Comparison of ENCODE assay signal across 8 mouse cellular contexts in the genomic region with DNA sequence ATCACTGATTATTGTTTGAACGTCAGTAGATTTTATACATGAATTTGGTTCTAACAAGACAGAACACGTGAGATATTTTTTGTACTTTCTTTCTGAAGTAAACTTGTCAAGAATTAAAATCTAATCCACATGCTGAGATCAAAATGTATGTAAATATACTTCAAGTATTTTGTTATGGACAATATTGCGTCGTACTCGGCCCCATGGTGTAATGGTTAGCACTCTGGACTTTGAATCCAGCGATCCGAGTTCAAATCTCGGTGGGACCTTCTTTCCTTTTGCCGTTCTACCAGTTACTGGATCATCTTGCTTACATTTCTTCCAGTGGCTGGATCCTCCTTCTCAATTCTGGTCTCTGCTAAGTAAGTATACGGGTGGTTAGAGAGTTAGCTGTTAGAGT. TPM values are rescaled to one million over a fixed set of nuclear protein-coding genes. Genes with fewer than 3 reads are reported as not detected.
DNase-seq lines count a peak whose midpoint lies in the region; ATAC-seq and TF ChIP-seq lines count a peak whose summit lies in the region.

No protein-coding gene starts in this region.

- peak; percentile 48 for ATAC-seq in frontal cortex, adult (ENCODE audit: low TSS enrichment)
- ATAC-seq in neural tube, embryonic 15.5 days (ENCODE audit: low FRiP score): peak; percentile 51

- H3K4me1 ChIP-seq in MEL (ENCODE audit: control insufficient read depth in 1 of 2, insufficient read depth in 2 of 2, low read length in 2 of 2): peaks cover 2 to 12% of the 10 kb centered on the region in 2 experiments
- H3K4me1 ChIP-seq in hindbrain, embryonic 10.5 days (replicated peaks): peaks cover 6% of the 10 kb centered on the region; the same call in 1 of the 2 replicates
- H3K4me1 ChIP-seq in lung, adult 2 months (ENCODE audit: control insufficient read depth, insufficient read depth, low read length): no peaks in the 10 kb centered on the region; the same call in 1 of the 2 replicates
- H3K4me1 ChIP-seq in neural tube, embryonic 15.5 days: peaks cover 13% of the 10 kb centered on the region

- no peaks in the 10 kb centered on the region for H3K79me2 ChIP-seq in MEL (ENCODE audit: control insufficient read depth, insufficient read depth, low read length, poor library complexity)

- H3K4me3 ChIP-seq in MEL (ENCODE audit: control insufficient read depth in 1 of 2, insufficient read depth in 1 of 2, low read depth in 2 of 2, low read length in 2 of 2): peak overlapping the region; percentile 25 to 52
- H3K4me3 ChIP-seq in hindbrain, embryonic 10.5 days: peak overlapping the region; percentile 58
- H3K4me3 ChIP-seq in lung, adult 2 months (replicated peaks; ENCODE audit: extremely low read depth, low read depth, low read length): peak overlapping the region; percentile 54
- peak overlapping the region; percentile 36 for H3K4me3 ChIP-seq in neural tube, embryonic 15.5 days (replicated peaks)

- DNase-seq in MEL (ENCODE audit: low read depth, low spot score): peak; percentile 87
- DNase-seq in cerebellum, adult 9-10 months: peak; percentile 86
- peak; percentile 77 for DNase-seq in hindbrain, embryonic 10.5 days (ENCODE audit: low spot score)
- DNase-seq in layer of hippocampus, adult 8-10 months (ENCODE audit: low spot score in 2 of 2): peak; percentile 68 to 87
- peak; percentile 72 for DNase-seq in lung, adult 2 months
- DNase-seq in thymus, postnatal 14 days: peak; percentile 78

- no peak overlapping the region for H3K27ac ChIP-seq in MEL (ENCODE audit: control insufficient read depth, low read depth, low read length)
- no peak overlapping the region for H3K27ac ChIP-seq in hindbrain, embryonic 10.5 days
- H3K27ac ChIP-seq in neural tube, embryonic 15.5 days (replicated peaks): peak overlapping the region; percentile 34; the same call in 1 of the 2 replicates

- no peak for TF ChIP-seq CTCF in MEL (IDR thresholded peaks at IDR 0.05 in 2 of 3, conservative IDR thresholded peaks at IDR 0.05 in 1 of 3; ENCODE audit: control insufficient read depth in 1 of 3, insufficient read depth in 1 of 3, low read depth in 2 of 3, low read length in 3 of 3, poor library complexity in 1 of 3, severe bottlenecking in 1 of 3)
- TF ChIP-seq CTCF in lung, adult 2 months (IDR thresholded peaks at IDR 0.05; ENCODE audit: insufficient read depth, low read length): no peak

- no peak for TF ChIP-seq EP300 in MEL (IDR thresholded peaks at IDR 0.05; ENCODE audit: low read depth in 1 of 2, low read length in 2 of 2)

- under 1% methylated on average over 10 of the region's 10 CpGs for WGBS in hindbrain, embryonic 10.5 days
- under 1% methylated on average over 10 of the region's 10 CpGs for WGBS in lung, adult 2 months
- under 1% methylated on average over 10 of the region's 10 CpGs for WGBS in neural tube, embryonic 15.5 days

- H3K36me3 ChIP-seq in MEL (ENCODE audit: control insufficient read depth in 1 of 2, insufficient read depth in 2 of 2, low read length in 2 of 2): peaks cover 0 to 23% of the 10 kb centered on the region in 2 experiments; a peak in 2 of 4 replicates
- no peaks in the 10 kb centered on the region for H3K36me3 ChIP-seq in hindbrain, embryonic 10.5 days
- no peaks in the 10 kb centered on the region for H3K36me3 ChIP-seq in neural tube, embryonic 15.5 days

- no peaks in the 10 kb centered on the region for H3K9me3 ChIP-seq in MEL (replicated peaks; ENCODE audit: insufficient read depth, low read length)
- H3K9me3 ChIP-seq in hindbrain, embryonic 10.5 days: no peaks in the 10 kb centered on the region
- no peaks in the 10 kb centered on the region for H3K9me3 ChIP-seq in neural tube, embryonic 15.5 days (replicated peaks)

- H3K27me3 ChIP-seq in MEL (ENCODE audit: control insufficient read depth in 1 of 2, insufficient read depth in 2 of 2, low read length in 2 of 2): no peaks in the 10 kb centered on the region
- H3K27me3 ChIP-seq in hindbrain, embryonic 10.5 days (ENCODE audit: insufficient read depth, poor library complexity, severe bottlenecking): no peaks in the 10 kb centered on the region
- H3K27me3 ChIP-seq in neural tube, embryonic 15.5 days (replicated peaks): no peaks in the 10 kb centered on the region

- no peak for TF ChIP-seq POLR2A in MEL (IDR thresholded peaks at IDR 0.05; ENCODE audit: control insufficient read depth in 1 of 2, insufficient read depth in 1 of 2, low read depth in 1 of 2, low read length in 2 of 2, poor library complexity in 1 of 2)
- no peak for TF ChIP-seq POLR2A in lung, adult 2 months (IDR thresholded peaks at IDR 0.05; ENCODE audit: borderline replicate concordance, extremely low read depth, low read depth, low read length)

- H3K9ac ChIP-seq in MEL (ENCODE audit: control insufficient read depth, low read depth, low read length, poor library complexity, severe bottlenecking): peak overlapping the region; percentile 9
- H3K9ac ChIP-seq in neural tube, embryonic 15.5 days (replicated peaks): no peak overlapping the region

- no peak for TF ChIP-seq RAD21 in MEL (IDR thresholded peaks at IDR 0.05; ENCODE audit: low read depth, low read length)

- H3K4me2 ChIP-seq in neural tube, embryonic 15.5 days: peak overlapping the region; percentile 85

TF ChIP-seq in MEL, 35 proteins besides CTCF, POLR2A, EP300 and RAD21:
- peak; percentile 99 for TF ChIP-seq TBP (IDR thresholded peaks at IDR 0.05; ENCODE audit: low read depth, low read length)
- TF ChIP-seq USF1 (IDR thresholded peaks at IDR 0.05; ENCODE audit: low read depth, low read length): no peak
- TF ChIP-seq GATA1 (IDR thresholded peaks at IDR 0.05; ENCODE audit: low read depth, low read length): peak; percentile 49; the same call in 1 of the 2 replicates

RNA-seq across cellular contexts. Expression of a gene that starts 11.4 kb away (rescaled TPM):
- 5,750 and 5,753 TPM in 2 replicates for total RNA-seq in MEL (2012; rRNA removed)
- polyA plus RNA-seq in MEL (2012; ENCODE audit: insufficient read depth in 1 of 2, insufficient read length in 2 of 2, low read depth in 1 of 2, low replicate concordance in 2 of 2, missing spikeins in 1 of 2): 1 to 10 TPM in 1 of 2 experiments, not detected in 1; 9.9 TPM
- polyA plus RNA-seq in hindbrain, embryonic 10.5 days (2016; fragmentation: Nextera tagmentation; extraction: Ambion mirVana): 5.8 and 7.4 TPM in 2 replicates
- 100 to 1,000 TPM; 236 to 302 (median 261) TPM for total RNA-seq in layer of hippocampus, adult 8-10 months (2022)
- 27.1 and 28.0 TPM in 2 replicates for polyA plus RNA-seq in lung, adult 2 months (2012; rRNA removed)
- polyA plus RNA-seq in neural tube, embryonic 15.5 days (2015; fragmentation: Nextera tagmentation; extraction: Ambion mirVana): 1.5 and 4.5 TPM in 2 replicates

RNA-seq across cellular contexts. Expression of a gene that starts 14.3 kb away (rescaled TPM):
- total RNA-seq in MEL (2012; rRNA removed): 939 and 1,000 TPM in 2 replicates
- polyA plus RNA-seq in MEL (2012; ENCODE audit: insufficient read depth in 1 of 2, insufficient read length in 2 of 2, low read depth in 1 of 2, low replicate concordance in 2 of 2, missing spikeins in 1 of 2): 10 to 100 TPM in 1 of 2 experiments, not detected in 1; 64.3 TPM
- 7.8 and 9.2 TPM in 2 replicates for polyA plus RNA-seq in hindbrain, embryonic 10.5 days (2016; fragmentation: Nextera tagmentation; extraction: Ambion mirVana)
- 1 to 10 TPM in 3 of 4 experiments, not detected in 1; 1.6 to 6.5 (median 1.8) TPM for total RNA-seq in layer of hippocampus, adult 8-10 months (2022)
- 28.7 and 47.1 TPM in 2 replicates for polyA plus RNA-seq in lung, adult 2 months (2012; rRNA removed)
- 0.77 TPM in 1 of 2 replicates, not detected in the other for polyA plus RNA-seq in neural tube, embryonic 15.5 days (2015; fragmentation: Nextera tagmentation; extraction: Ambion mirVana)

RNA-seq across cellular contexts. Expression of a gene that starts 15.8 kb away (rescaled TPM):
- total RNA-seq in MEL (2012; rRNA removed): 441 and 728 TPM in 2 replicates
- 1 to 10 TPM in 1 of 2 experiments, not detected in 1; 5.2 TPM for polyA plus RNA-seq in MEL (2012; ENCODE audit: insufficient read depth in 1 of 2, insufficient read length in 2 of 2, low read depth in 1 of 2, low replicate concordance in 2 of 2, missing spikeins in 1 of 2)
- 3.3 and 6.0 TPM in 2 replicates for polyA plus RNA-seq in hindbrain, embryonic 10.5 days (2016; fragmentation: Nextera tagmentation; extraction: Ambion mirVana)
- total RNA-seq in layer of hippocampus, adult 8-10 months (2022): 1 to 10 TPM; 1.2 to 3.4 (median 2.2) TPM
- polyA plus RNA-seq in lung, adult 2 months (2012; rRNA removed): 2.1 and 2.3 TPM in 2 replicates
- 0.51 and 0.64 TPM in 2 replicates for polyA plus RNA-seq in neural tube, embryonic 15.5 days (2015; fragmentation: Nextera tagmentation; extraction: Ambion mirVana)

RNA-seq across cellular contexts. Expression of a gene that starts 23.8 kb away (rescaled TPM):
- total RNA-seq in MEL (2012; rRNA removed): 275 and 350 TPM in 2 replicates
- under 1 TPM in 1 of 2 experiments, not detected in 1; 0.70 TPM for polyA plus RNA-seq in MEL (2012; ENCODE audit: insufficient read depth in 1 of 2, insufficient read length in 2 of 2, low read depth in 1 of 2, low replicate concordance in 2 of 2, missing spikeins in 1 of 2)
- 0.51 and 1.1 TPM in 2 replicates for polyA plus RNA-seq in hindbrain, embryonic 10.5 days (2016; fragmentation: Nextera tagmentation; extraction: Ambion mirVana)
- total RNA-seq in layer of hippocampus, adult 8-10 months (2022): under 1 TPM; 0.34 to 0.73 (median 0.61) TPM
- polyA plus RNA-seq in lung, adult 2 months (2012; rRNA removed): 0.66 and 0.87 TPM in 2 replicates
- polyA plus RNA-seq in neural tube, embryonic 15.5 days (2015; fragmentation: Nextera tagmentation; extraction: Ambion mirVana): 0.22 and 0.51 TPM in 2 replicates

RNA-seq across cellular contexts. Expression of a gene that starts 24.4 kb away (rescaled TPM):
- total RNA-seq in MEL (2012; rRNA removed): 541 and 709 TPM in 2 replicates
- 1 to 10 TPM in 1 of 2 experiments, not detected in 1; 1.2 TPM for polyA plus RNA-seq in MEL (2012; ENCODE audit: insufficient read depth in 1 of 2, insufficient read length in 2 of 2, low read depth in 1 of 2, low replicate concordance in 2 of 2, missing spikeins in 1 of 2)
- 0.92 and 1.1 TPM in 2 replicates for polyA plus RNA-seq in hindbrain, embryonic 10.5 days (2016; fragmentation: Nextera tagmentation; extraction: Ambion mirVana)
- total RNA-seq in layer of hippocampus, adult 8-10 months (2022): 10 to 100 TPM; 12.5 to 15.7 (median 14.2) TPM
- 1.3 and 1.7 TPM in 2 replicates for polyA plus RNA-seq in lung, adult 2 months (2012; rRNA removed)
- polyA plus RNA-seq in neural tube, embryonic 15.5 days (2015; fragmentation: Nextera tagmentation; extraction: Ambion mirVana): not detected in 2 replicates
